Mouse (Mus musculus) MEL (cell line): Measurements from ENCODE around the gene Lpcat2b. TPM values are rescaled to one million over a fixed set of nuclear protein-coding genes. Genes with fewer than 3 reads are reported as not detected.

ENCODE experiments used
- DNase-seq: peaks from one replicate; pipeline ENCODE4 v3.0.0; 2011; ENCODE audit warnings: low read depth, low spot score
- H3K27ac ChIP-seq: 2 replicates; pipeline ENCODE4 v1.5.1; 2012; ENCODE audit warnings: low read depth, mild to moderate bottlenecking, control low read depth, low read length, moderate library complexity; ENCODE audit not compliant: control insufficient read depth
- H3K27me3 ChIP-seq, 2 experiments: fragments of 150-350 bp in 1 of 2; sonication (generic) in 1 of 2; 2 replicates each; pipeline ENCODE4 v1.6.1; 2012; ENCODE audit warnings: low read length in 2 of 2, mild to moderate bottlenecking in 2 of 2, improper control_type of control experiment in 1 of 2, moderate library complexity in 1 of 2; ENCODE audit not compliant: insufficient read depth in 2 of 2, control insufficient read depth in 1 of 2
- H3K36me3 ChIP-seq, 2 experiments: 2 replicates each; pipeline ENCODE4 v1.6.1; 2012 to 2014; ENCODE audit warnings: low read length in 2 of 2, improper control_type of control experiment in 1 of 2, inconsistent platforms in 1 of 2, mild to moderate bottlenecking in 1 of 2; ENCODE audit not compliant: insufficient read depth in 2 of 2, control insufficient read depth in 1 of 2
- H3K4me1 ChIP-seq, 2 experiments: fragments of 150-350 bp in 1 of 2; sonication (generic) in 1 of 2; 2 replicates each; pipeline ENCODE4 v1.6.1; 2012; ENCODE audit warnings: low read length in 2 of 2, improper control_type of control experiment in 1 of 2, mild to moderate bottlenecking in 1 of 2; ENCODE audit not compliant: insufficient read depth in 2 of 2, control insufficient read depth in 1 of 2
- H3K4me3 ChIP-seq, 2 experiments: fragments of 150-350 bp in 1 of 2; sonication (generic) in 1 of 2; 2 replicates each; pipeline ENCODE4 v1.5.1; 2012; ENCODE audit warnings: low read depth in 2 of 2, low read length in 2 of 2, mild to moderate bottlenecking in 2 of 2, moderate library complexity in 2 of 2, control low read depth in 1 of 2, improper control_type of control experiment in 1 of 2; ENCODE audit not compliant: control insufficient read depth in 1 of 2, insufficient read depth in 1 of 2
- H3K79me2 ChIP-seq: 2 replicates; pipeline ENCODE4 v1.6.1; 2012; ENCODE audit warnings: mild to moderate bottlenecking, low read length, moderate library complexity; ENCODE audit not compliant: control insufficient read depth, poor library complexity, insufficient read depth
- H3K9ac ChIP-seq: 2 replicates; pipeline ENCODE4 v1.6.1; 2012; ENCODE audit warnings: low read depth, mild to moderate bottlenecking, control low read depth, low read length, moderate library complexity; ENCODE audit not compliant: control insufficient read depth, poor library complexity, severe bottlenecking
- H3K9me3 ChIP-seq: fragments of 150-350 bp; sonication (generic); replicated peaks from 2 replicates; pipeline ENCODE4 v1.6.1; 2012; ENCODE audit warnings: mild to moderate bottlenecking, low read length, improper control_type of control experiment, moderate library complexity; ENCODE audit not compliant: insufficient read depth
- CHD1 ChIP-seq: IDR thresholded peaks from 2 replicates; pipeline ENCODE4 v1.6.1; 2012; ENCODE audit warnings: low read depth, mild to moderate bottlenecking, inconsistent platforms, low read length, improper control_type of control experiment
- CHD2 ChIP-seq: IDR thresholded peaks from 2 replicates; pipeline ENCODE4 v1.6.1; 2011; ENCODE audit warnings: low read length, improper control_type of control experiment
- E2F4 ChIP-seq: IDR thresholded peaks from 2 replicates; pipeline ENCODE4 v1.6.1; 2011; ENCODE audit warnings: low read depth, low read length, improper control_type of control experiment, borderline replicate concordance
- ELF1 ChIP-seq: IDR thresholded peaks from 2 replicates; pipeline ENCODE4 v1.6.1; 2014; ENCODE audit warnings: low read depth, mild to moderate bottlenecking, inconsistent platforms, low read length, improper control_type of control experiment, moderate library complexity
- EP300 ChIP-seq, 2 experiments: IDR thresholded peaks; 2 replicates each; pipeline ENCODE4 v1.6.1; 2011; ENCODE audit warnings: improper control_type of control experiment in 2 of 2, low read length in 2 of 2, low read depth in 1 of 2, mild to moderate bottlenecking in 1 of 2
- ETS1 ChIP-seq: IDR thresholded peaks from 2 replicates; pipeline ENCODE4 v1.6.1; 2012; ENCODE audit warnings: low read depth, mild to moderate bottlenecking, inconsistent platforms, low read length, improper control_type of control experiment, moderate library complexity
- GABPA ChIP-seq: IDR thresholded peaks from 2 replicates; pipeline ENCODE4 v1.6.1; 2012; ENCODE audit warnings: low read depth, mild to moderate bottlenecking, inconsistent platforms, low read length, improper control_type of control experiment, moderate library complexity
- MAZ ChIP-seq: IDR thresholded peaks from 2 replicates; pipeline ENCODE4 v1.6.1; 2012; ENCODE audit warnings: low read depth, mild to moderate bottlenecking, inconsistent platforms, low read length, improper control_type of control experiment
- MEF2A ChIP-seq: IDR thresholded peaks from 2 replicates; pipeline ENCODE4 v1.6.1; 2014; ENCODE audit warnings: low read depth, mild to moderate bottlenecking, inconsistent platforms, low read length, improper control_type of control experiment; ENCODE audit not compliant: poor library complexity, insufficient replicate concordance, severe bottlenecking; ENCODE audit errors: extremely low read depth
- MXI1 ChIP-seq: IDR thresholded peaks from 2 replicates; pipeline ENCODE4 v1.6.1; 2011; ENCODE audit warnings: mild to moderate bottlenecking, low read depth, low read length, improper control_type of control experiment
- MYB ChIP-seq: IDR thresholded peaks from 2 replicates; pipeline ENCODE4 v1.6.1; 2011; ENCODE audit warnings: mild to moderate bottlenecking, low read depth, low read length, improper control_type of control experiment
- NELFE ChIP-seq: IDR thresholded peaks from 2 replicates; pipeline ENCODE4 v1.6.1; 2011; ENCODE audit warnings: low read depth, low read length, improper control_type of control experiment
- NRF1 ChIP-seq: IDR thresholded peaks from 2 replicates; pipeline ENCODE4 v1.6.1; 2014; ENCODE audit warnings: low read depth, mild to moderate bottlenecking, inconsistent platforms, low read length, improper control_type of control experiment, moderate library complexity; ENCODE audit not compliant: poor library complexity, insufficient read depth, severe bottlenecking
- RAD21 ChIP-seq: IDR thresholded peaks from 2 replicates; pipeline ENCODE4 v1.6.1; 2011; ENCODE audit warnings: mild to moderate bottlenecking, low read depth, low read length, improper control_type of control experiment
- RCOR1 ChIP-seq: IDR thresholded peaks from 2 replicates; pipeline ENCODE4 v1.6.1; 2012; ENCODE audit warnings: low read depth, mild to moderate bottlenecking, inconsistent platforms, low read length, improper control_type of control experiment
- SIN3A ChIP-seq: IDR thresholded peaks from 2 replicates; pipeline ENCODE4 v1.6.1; 2012; ENCODE audit warnings: low read length, improper control_type of control experiment, inconsistent platforms
- TAL1 ChIP-seq: IDR thresholded peaks from 2 replicates; pipeline ENCODE4 v1.6.1; 2012; ENCODE audit warnings: mild to moderate bottlenecking, inconsistent platforms, low read length, moderate library complexity, mixed read lengths
- TCF12 ChIP-seq: IDR thresholded peaks from 2 replicates; pipeline ENCODE4 v1.6.1; 2014; ENCODE audit warnings: low read depth, mild to moderate bottlenecking, inconsistent platforms, low read length, improper control_type of control experiment, moderate library complexity
- USF1 ChIP-seq: IDR thresholded peaks from 2 replicates; pipeline ENCODE4 v1.6.1; 2014; ENCODE audit warnings: low read depth, mild to moderate bottlenecking, inconsistent platforms, low read length, improper control_type of control experiment, moderate library complexity
- USF2 ChIP-seq, 2 experiments: IDR thresholded peaks; 2 replicates each; pipeline ENCODE4 v1.6.1; 2011 to 2012; ENCODE audit warnings: improper control_type of control experiment in 2 of 2, low read length in 2 of 2, borderline replicate concordance in 1 of 2, inconsistent platforms in 1 of 2, low read depth in 1 of 2, mild to moderate bottlenecking in 1 of 2; ENCODE audit not compliant: insufficient read depth in 1 of 2
- ZC3H11A ChIP-seq: IDR thresholded peaks from 2 replicates; pipeline ENCODE4 v1.6.1; 2012; ENCODE audit warnings: low read depth, mild to moderate bottlenecking, inconsistent platforms, low read length, improper control_type of control experiment
- ZKSCAN1 ChIP-seq: IDR thresholded peaks from 2 replicates; pipeline ENCODE4 v1.6.1; 2012; ENCODE audit warnings: low read depth, mild to moderate bottlenecking, inconsistent platforms, low read length, improper control_type of control experiment, moderate library complexity
- ZNF384 ChIP-seq: IDR thresholded peaks from 2 replicates; pipeline ENCODE4 v1.6.1; 2012; ENCODE audit warnings: low read depth, mild to moderate bottlenecking, inconsistent platforms, low read length, improper control_type of control experiment
- polyA plus RNA-seq, 2 experiments: library from polyadenylated mRNA; stranded (reverse) in 1 of 2; unstranded in 1 of 2; fragments of >175 nt in 1 of 2; fragments of >200 nt in 1 of 2; gene quantifications; 2 replicates each; pipeline versions ENCODE4 v1.2.1 to v1.2.4; 2012; ENCODE audit warnings: low replicate concordance in 2 of 2, low read depth in 1 of 2; ENCODE audit not compliant: insufficient read length in 2 of 2, insufficient read depth in 1 of 2, missing spikeins in 1 of 2
- total RNA-seq: library from RNA; depleted of rRNA; stranded (reverse); fragments of 300-350 nt; gene quantifications from 2 replicates; pipeline ENCODE4 v1.2.3, GENCODE M21; 2012

The Lpcat2b gene
- total and polyA plus RNA-seq, 3 experiments, result not detected

DNA sequence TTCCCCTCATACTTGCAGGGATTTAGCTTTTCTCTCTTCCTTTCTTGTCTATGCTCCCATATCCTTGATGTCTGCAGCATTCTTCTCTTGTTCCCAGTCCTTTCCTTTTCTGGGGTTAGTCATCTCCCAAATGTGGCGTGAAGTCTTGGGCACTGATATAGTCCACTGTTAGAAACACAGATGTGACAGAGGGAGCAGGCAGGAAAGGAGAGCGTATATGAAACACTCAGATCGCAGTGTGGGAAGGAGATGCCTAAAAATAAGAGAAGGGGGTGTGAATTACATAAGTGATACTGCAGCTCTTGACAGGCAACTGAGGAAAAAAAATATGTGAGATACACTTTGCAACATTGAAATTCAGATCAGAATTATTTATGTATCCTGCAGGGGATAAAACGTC, 26.0 kb upstream of the Lpcat2b start:
- no peaks in the 10 kb centered on the region for H3K27me3 ChIP-seq
- no peak overlapping the region for H3K9ac ChIP-seq
- no peaks in the 10 kb centered on the region for H3K36me3 ChIP-seq
- TF ChIP-seq USF1, result no peak
- no peak for TF ChIP-seq RCOR1
- no peak for TF ChIP-seq E2F4
- TF ChIP-seq MEF2A, result no peak
- no peak for TF ChIP-seq ZNF384
- no peak for TF ChIP-seq RAD21
- TF ChIP-seq CHD1, result no peak
- no peak for TF ChIP-seq NRF1
- TF ChIP-seq MXI1, result no peak
- no peak for TF ChIP-seq ETS1
- no peak for TF ChIP-seq SIN3A
- no peak for TF ChIP-seq EP300 (IDR thresholded peaks at IDR 0.05; ENCODE audit: low read depth in 1 of 2, low read length in 2 of 2)
- TF ChIP-seq NELFE, result no peak
- TF ChIP-seq CHD2, result no peak
- no peak for TF ChIP-seq ZC3H11A
- TF ChIP-seq TCF12, result no peak
- no peak for TF ChIP-seq ZKSCAN1
- no peak for TF ChIP-seq MYB
- no peak overlapping the region for H3K27ac ChIP-seq
- H3K9me3 ChIP-seq, result no peaks in the 10 kb centered on the region
- H3K4me3 ChIP-seq, result no peak overlapping the region
- DNase-seq, result no peak
- no peaks in the 10 kb centered on the region for H3K4me1 ChIP-seq
- no peaks in the 10 kb centered on the region for H3K79me2 ChIP-seq

DNA sequence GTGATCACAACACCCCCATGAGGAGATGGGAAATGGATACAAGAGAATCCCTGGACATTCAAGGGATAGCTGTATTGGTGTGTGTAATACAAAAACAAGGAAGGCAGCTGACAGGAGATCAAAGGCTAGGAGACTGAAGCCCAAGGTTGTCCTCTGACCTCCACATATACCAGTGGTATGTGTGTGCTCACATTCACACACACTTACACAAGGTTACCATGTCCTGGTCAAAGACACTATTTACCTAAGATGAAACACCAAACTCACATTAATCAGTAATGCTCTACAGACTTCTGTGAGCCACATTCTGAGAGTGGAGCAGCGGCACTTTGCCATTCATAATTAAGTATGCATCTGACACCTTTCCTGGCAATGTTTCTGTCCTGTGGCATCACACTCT, 21.0 kb upstream of the Lpcat2b start:
- no peaks in the 10 kb centered on the region for H3K9me3 ChIP-seq
- H3K4me3 ChIP-seq, result no peak overlapping the region
- TF ChIP-seq GABPA, result no peak
- TF ChIP-seq MAZ, result no peak
- no peak for TF ChIP-seq CHD1
- TF ChIP-seq TAL1, result no peak
- TF ChIP-seq USF2 (IDR thresholded peaks at IDR 0.05; ENCODE audit: borderline replicate concordance in 1 of 2, insufficient read depth in 1 of 2, low read depth in 1 of 2, low read length in 2 of 2), result no peak
- TF ChIP-seq ELF1, result no peak
- no peak for TF ChIP-seq MYB
- no peak for TF ChIP-seq E2F4
- no peaks in the 10 kb centered on the region for H3K36me3 ChIP-seq
- H3K27ac ChIP-seq, result no peak overlapping the region
- H3K79me2 ChIP-seq, result no peaks in the 10 kb centered on the region
- no peak for DNase-seq
- H3K27me3 ChIP-seq, result no peaks in the 10 kb centered on the region
- H3K9ac ChIP-seq, result no peak overlapping the region
- H3K4me1 ChIP-seq, result no peaks in the 10 kb centered on the region
